Mouse (Mus musculus): ENCODE measurements at regions not wholly inside any gene's neighbourhood (a gene's known extent, or its start where the extent isn't known, plus 50 kb on each side); places are given as distances from the start of the nearest gene placed in this dataset.
A peak's percentile ranks its signal among the peaks of the same experiment; 100 is the strongest.

GRCm38 (mm10) chr6:79099051-79099450, 630.4 kb upstream of the Reg3g start:
- DNase-seq (ENCODE audit: low spot score in 2 of 2), result peak in 1 of 2 experiments; percentile 4

GRCm38 (mm10) chr6:79057531-79057930, 588.9 kb upstream of the Reg3g start:
- no peak for DNase-seq (ENCODE audit: low spot score in 2 of 2)

All from left cerebral cortex, adult 9 months (tissue).